Mouse (Mus musculus) CD8-positive naive resting alpha-beta T cell, adult 2 months (primary cell): ENCODE results near the gene Gm10645.

Source experiments
- DNase-seq, 2 experiments: peaks; one replicate each; pipeline ENCODE4 v3.0.0; 2022; ENCODE audit warnings: low read depth in 2 of 2, low spot score in 2 of 2

Gm10645 gene

DNA sequence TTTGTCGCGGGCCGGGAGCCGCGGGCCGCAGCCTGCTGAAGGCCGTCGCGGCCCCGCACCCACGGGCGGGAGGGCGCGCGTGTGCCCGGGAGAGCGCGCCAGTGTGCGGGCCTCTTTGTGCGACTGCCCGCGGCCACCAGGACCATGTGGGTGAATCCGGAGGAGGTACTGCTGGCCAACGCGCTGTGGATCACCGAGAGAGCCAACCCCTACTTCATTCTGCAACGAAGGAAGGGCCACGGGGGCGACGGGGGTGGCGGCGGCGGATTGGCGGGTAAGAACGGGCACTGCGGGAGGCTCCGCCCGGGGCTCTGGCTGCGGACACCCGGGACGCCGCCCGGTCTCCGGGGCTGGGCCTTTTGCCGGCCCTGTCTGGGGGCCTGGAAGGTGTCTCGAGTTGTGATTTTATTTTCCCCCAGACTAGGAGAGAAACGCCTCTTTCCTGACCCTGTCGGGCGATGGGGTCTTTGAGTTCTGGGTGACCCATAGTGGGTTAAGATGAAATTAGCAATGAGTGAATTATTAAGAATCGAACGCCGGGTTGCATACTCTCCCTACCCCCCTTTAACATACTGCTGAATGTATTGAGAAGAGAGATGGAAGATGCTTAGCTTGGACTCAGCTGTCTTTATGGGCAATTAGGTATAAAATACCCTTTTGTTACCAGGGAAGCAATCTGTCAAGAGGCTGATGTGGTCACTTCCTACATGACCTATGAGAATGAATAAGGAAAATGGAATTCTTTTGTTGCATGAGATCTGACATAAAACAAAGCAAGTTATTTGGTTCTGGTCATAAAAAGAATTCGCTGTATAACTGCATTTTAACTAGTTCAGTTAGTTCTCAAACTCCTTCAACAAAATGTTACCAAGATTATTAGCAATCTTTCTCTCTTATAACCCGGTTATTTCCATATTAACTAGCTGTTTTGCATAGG, at the start of gene Gm10645:
TSS of gene Gm10645 (minus strand) at position 240 of the 937 bp plus-strand sequence.
- no peak for DNase-seq

DNA sequence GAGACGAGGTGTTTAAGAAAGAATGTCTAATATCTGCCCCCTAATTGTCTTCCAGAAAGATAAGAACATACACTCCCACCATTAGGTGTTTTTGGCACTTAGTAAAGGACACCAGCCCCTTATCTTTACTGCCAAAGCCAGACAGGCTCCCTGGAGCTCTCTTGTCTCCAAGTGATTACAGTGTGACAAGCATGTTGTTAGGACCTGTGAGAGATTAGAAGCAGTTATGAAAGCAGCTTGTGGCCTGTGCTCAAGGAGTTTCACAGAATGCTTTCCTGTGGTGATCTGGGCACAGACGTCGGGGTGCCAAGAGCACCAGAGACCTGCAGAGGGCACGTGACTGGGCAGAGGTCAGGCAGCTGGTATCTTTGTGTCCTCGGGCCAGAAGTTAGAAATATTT, 49.1 kb upstream of the Gm10645 start:
- no peak for DNase-seq

DNA sequence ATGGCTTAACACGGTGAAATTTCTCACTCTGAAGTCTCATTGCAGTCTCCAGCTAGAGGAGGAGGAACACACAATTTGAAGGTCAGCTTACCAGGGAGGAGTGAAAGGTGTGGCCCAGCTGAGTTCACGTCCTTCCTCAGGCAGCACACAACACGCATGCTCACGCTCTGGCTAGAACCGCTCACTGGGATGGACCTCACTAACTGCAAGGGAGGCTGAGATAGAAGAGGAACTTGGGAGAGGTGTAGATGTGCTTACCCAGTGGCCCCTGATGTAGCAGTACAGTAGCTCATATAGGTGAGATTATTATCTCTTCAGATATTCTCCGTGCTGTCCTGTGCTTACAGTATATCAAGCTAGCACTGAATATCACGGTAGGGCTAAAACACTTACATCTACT, 44.7 kb upstream of the Gm10645 start:
- DNase-seq: no peak

DNA sequence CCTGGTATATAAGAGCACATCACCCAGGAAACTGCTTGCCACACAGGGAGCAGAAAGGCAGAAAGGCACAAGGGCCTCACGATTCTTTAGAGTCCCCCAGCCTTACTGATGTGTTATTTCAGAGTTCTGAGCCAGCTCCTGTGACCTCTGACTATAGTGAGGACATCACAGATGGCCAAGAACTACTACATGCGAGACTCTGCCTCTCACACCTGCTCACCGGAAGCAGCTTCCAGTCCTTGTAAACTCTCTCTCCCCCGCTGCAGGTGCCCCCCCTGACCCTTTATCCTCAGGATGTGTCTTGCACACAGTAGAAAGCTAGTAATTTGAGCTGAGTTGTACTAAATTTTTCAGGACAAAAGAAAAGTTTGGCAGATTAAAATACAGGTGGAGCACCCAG, 43.6 kb upstream of the Gm10645 start:
- DNase-seq: no peak

DNA sequence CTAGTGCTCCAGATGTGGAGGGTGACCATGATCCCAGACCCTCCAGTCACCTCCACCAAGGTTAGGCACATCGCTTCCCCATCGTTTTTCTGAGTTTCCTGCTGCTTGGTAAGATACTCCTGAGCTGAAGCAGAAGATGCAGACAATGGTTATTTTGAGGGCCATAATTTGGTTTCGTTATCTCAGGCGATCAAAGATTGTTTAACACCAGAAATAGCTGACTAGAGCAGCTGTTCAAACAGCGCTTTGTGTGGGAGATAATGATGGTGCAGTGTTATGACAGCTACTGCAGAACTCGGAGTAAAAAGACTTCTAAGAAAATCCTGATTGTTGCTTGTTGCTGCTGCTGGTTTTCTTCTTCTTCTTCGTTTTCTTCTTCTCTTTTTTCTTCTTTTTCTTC, 39.9 kb upstream of the Gm10645 start:
- no peak for DNase-seq

DNA sequence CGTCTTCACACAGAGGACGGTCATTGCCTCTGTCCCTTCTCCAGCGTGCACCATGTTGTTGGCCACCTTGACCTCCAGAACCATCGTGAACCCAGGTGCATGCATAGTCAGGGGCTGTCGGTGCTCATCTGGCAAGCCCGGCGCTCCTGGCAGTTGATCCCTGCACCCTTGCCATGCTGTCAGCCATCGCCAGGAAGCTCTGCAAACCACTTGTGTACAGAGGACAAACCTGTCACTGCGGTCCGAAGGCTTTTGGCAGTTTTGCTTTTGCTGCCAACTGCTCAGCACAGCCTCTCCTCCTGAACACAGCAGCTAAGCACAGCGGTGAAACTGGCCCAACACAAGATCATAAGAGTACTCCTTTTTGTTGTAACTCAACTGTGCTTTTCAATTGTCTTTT, 37.0 kb upstream of the Gm10645 start:
- no peak for DNase-seq

DNA sequence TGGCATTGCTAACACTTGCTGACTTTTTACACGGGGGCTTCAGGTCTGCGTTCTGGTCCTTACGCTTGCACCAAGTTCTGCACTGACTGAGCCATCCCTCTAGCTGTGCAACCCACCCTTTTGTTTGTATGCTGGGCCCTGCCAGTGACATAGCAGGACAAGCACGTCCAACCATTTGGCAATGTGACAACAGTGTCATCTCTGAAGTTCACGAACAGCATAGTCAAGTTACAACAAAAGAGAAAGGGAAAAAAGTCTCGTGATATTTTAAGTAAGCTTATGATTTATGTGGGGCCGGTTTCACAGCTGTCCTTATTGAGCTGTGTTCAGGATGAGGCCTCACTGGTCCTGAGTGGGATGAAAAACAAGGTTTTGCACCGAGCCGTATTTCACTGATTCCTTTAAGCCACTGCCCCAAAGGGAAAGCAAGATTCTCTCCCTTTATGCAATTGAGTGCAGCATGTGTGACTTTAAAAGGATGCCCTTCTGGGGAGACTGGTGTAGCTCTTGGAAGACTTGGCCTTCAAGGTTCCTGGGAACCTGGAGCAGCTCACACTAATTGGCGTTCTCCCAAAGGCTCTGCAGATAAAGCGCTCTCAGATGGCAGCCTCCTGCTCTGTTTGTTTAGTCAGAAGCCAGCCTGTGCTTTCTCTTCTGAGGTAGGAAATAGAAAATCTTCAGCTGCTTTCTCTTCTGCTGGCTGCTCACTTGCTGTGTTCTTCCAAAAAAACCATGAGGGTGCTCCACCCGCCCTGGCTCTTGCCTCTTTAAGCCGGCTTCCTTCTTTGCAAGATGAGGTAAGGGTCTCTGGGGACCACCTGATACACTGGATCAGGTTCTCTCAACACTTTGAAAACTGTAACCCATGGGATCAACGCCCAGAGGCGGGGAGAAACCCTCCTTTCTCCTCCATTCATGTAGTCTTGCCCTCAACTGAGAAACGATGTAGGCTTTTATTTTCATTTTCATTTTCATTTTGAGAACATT, 34.5 kb upstream of the Gm10645 start:
- DNase-seq: no peak

DNA sequence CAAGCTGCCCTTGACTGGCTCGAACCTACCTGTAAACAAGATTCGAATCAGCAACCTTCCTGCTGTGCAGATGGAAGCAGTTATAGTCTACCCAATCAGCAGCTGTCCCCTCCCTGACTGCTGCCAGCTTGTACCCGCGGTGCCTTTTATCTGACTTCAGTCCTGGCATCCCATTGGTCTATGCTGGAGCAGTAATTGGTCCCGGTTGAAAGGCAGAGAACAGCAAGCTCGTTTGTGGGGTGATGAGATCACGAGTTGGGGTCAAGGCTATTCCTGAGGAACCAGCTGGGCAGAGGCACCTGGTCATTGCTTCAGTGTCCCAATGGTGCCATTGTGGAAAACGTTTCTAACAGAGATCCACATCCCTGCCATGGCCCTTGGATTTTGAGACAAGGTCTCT, 33.7 kb upstream of the Gm10645 start:
- no peak for DNase-seq

DNA sequence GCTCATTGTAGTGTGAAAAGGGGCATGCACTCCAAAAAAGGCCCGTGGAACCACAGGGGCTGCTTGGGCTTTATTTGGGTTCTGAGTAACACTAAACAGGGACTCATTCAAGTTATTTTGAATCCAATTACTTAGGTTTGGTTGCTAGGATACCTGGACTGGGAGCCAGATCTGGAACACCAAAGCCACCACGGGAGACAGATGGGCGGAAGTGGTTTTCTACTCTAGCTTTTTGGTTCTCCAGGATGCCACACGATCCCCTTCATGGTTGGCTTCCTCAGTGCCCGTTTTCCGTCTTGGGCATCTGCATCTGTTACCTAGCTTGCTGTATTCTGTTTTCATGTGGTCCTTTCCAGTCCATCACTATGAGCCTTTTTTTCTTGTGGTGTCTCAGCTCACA, 30.1 kb upstream of the Gm10645 start:
- no peak for DNase-seq

DNA sequence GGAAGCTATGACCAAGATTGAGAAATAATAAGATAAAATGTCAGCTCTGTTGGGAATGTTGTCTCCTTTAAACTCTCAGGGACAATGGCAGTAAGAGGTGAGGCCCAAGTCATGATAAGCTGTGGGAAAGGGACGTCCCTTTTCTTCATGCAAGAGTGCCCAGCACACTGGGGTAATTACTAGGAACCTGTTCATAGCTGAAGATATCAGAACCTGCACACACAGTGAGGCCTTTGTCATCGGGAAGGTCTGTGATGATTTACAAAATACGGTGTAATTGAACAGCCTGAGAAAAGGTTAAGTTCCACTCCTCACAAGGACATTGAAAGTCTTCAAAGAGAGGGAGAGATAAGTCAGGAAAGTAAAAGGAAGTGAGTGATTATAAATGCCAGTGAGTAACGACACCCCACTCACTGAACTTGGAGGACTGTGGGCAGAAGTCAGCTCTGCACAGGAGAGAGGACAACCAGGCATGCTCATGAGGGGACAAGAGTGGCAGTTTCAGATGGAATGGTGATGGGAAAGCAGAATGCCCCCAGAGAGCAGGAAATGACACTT, 23.6 kb upstream of the Gm10645 start:
- DNase-seq: no peak

DNA sequence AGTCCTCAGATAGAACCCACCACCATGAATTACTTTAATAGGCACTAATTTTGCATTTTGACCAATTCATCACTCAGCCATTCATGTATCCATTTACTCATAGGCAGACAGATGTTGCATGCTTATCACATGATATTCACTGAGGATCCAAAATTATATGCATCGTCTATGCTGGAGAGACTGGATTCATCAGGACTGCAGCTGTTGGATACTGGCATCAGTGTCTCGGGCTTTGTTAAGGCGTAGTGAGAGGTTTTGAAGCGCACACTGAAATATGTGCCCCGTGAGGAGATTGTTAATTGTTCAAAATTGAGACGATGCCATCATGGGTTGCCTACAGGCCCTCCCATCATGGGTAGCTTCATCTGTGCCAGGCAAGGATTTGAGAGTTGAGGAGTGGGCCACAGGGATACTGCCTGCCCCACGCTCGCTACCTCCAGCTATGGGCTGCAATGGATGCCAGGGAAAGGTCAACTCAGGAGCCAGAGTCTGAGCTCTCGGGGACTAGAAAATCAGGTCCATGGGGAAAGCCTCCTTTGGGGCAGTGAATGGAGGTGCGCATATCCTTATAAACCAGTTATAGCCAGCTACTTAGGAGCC, 21.5 kb upstream of the Gm10645 start:
- no peak for DNase-seq

DNA sequence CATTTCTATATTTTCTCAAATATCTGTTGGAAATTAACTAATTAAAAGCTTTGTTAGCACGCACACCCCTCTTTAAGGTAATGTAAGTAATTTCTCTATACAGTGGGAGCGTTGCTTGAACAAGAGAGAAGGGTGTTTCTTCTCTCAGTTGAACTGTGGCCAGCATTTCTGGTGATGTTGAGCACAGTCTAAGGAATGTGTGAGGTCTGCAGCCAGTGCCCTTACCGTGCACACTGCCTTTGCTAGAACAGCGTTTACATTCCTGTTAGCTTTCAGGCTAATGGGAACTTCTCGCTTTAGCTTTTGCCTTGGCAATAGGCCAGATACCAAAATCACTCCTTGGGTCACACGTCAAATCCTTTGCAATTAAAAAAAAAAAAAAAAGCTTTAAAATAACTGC, 20.4 kb upstream of the Gm10645 start:
- DNase-seq: no peak

DNA sequence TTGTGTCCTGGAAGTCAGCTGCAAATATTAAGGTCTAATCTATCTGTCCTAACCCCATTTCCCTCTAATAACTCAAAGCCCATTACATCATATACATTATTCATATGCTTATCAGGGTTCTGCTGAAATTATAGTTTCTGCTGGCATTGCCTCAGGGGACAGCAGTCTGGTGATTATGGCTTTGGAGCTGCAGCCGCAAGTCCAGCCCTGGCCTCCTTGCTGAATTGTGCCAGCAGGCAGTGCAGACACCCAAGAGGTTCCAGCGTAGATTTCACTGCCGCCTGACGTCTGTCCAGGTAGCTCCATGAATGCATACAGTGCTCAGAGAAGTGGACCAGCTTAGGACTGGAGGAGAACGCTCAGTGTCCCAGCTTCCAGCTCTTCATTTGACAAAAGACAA, 16.8 kb upstream of the Gm10645 start:
- no peak for DNase-seq

DNA sequence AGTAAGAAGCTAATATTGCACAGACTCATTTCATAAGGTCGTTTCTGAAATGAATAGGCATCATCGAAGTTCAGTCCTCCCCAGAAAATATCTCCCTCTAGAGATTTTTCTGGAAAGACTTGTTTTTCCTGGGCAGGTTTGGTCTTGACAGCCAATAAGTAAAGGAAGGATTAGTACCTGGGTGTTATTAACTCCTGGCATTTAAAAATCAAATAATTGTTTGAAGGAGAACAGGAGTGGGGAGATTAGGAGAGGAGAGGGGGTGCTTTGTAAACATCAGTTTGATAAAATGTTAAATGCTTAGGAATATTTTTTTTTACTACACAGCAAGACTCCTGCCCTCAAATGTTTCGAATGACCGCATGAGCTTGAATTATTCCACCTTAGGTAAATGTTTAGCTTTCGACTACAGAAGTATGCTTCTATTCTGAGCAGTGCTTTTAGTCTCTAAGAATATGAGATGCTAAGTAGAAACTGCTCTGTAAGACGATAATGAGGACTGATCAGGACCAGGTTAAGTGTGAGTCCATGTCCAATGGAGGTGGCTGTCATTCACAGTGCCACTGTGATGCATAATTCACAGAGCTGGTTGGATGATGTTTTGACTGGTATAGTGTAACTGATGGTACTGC, 16.0 kb upstream of the Gm10645 start:
- DNase-seq: no peak

DNA sequence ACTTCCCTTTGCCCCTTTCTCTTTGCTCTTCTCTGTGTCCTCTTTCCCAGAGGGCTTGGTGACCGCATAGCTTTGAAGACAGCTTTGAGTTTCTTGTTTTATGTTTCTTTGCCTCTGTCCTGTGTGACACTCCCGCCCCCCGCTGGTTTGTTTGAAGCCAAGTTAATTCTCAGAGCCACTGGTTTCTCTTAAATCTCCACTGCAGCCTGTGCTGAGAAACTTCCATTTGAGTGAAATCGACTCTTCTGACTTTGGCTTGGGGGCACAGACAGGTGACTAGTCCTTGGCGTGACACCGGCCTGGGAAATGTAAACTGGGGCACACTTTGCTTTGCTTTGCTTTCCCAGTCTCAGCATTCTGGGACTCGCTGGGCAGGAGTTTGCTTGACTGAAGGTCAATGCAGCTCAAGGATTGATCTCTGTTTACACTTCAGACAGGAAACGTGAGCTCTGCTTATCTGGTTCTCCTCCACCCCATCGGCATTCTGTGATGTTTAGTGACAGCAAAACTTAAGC, 12.3 kb upstream of the Gm10645 start:
- no peak for DNase-seq

DNA sequence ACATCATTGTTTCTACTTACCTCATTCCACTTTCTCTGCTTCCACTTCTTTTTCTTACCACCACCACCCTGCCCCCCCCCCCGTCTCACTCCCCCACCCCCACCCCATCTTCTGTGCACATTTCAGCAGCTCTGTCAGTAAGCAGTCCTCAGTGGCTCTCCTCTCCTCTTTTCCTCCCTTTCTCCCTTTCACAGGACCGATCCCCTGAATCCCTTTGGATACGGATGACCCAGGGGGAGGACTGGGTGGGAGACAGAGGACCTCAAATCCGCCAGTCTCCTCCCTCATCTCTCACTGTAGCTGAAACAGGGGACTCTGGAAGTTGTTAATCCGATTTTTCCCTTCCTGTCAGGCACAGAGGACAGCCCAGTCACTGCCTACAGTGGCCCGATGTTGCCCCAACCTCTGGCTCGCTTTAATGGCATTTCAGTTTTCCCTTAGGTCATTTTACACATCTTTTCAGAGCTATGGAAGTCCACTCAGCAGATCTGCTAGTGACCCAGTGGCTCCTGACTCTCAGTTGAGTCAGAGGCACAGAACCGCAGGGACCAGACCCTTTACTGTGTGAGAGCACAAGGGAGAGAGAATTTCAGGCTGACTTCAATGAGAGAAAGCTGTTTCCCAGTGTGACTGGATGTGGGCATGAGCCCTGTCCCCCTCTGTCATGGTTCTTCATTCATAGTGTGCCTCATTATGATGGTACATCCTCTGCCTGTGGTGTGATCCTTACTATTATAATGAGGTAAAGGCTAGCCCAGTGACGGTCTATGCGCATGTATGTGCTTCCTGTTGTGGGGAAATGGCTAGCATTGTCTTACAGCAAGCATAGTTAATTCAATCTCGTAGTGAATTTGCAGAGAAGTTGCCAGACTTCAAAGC, 11.6 kb upstream of the Gm10645 start:
- DNase-seq: no peak

DNA sequence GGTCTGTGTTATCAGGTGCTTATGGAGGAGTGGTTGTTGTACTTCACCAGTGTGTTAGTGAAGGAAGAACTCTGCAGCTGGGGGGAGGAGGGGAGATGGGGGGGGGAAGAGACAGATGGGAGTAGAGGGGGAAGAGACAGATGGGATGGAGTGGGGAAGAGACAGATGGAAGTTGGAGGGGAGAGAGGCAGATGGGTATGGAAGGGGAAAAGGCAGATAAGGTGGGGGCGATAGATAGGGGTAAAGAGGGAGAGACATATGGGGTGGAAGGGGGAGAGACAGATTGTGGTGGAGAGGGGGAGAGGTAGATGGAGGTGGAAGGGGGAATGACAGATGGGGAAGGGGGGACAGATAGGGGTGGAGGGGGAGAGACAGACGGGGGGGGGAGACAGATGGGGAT, 10.8 kb upstream of the Gm10645 start:
- no peak for DNase-seq

DNA sequence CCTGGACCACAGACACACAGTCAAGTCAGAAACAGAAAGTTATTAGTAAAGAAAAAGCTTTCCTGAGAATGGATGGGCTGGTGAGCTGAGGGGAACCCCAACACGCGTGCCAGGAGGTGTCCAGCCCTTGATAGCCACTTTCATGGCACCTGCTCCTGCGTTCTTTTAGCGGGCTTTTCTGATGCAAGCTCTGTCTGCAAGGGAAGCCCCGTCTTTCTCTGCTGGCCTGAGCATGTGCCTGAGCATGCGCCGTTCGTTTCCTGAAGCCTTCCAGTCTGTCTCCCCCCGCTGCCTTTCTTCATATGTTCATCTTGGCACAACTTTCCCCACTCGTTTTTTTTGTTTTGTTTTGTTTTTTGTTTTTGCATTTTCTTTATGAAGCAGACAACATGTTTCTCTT, 9.7 kb upstream of the Gm10645 start:
- DNase-seq: no peak

DNA sequence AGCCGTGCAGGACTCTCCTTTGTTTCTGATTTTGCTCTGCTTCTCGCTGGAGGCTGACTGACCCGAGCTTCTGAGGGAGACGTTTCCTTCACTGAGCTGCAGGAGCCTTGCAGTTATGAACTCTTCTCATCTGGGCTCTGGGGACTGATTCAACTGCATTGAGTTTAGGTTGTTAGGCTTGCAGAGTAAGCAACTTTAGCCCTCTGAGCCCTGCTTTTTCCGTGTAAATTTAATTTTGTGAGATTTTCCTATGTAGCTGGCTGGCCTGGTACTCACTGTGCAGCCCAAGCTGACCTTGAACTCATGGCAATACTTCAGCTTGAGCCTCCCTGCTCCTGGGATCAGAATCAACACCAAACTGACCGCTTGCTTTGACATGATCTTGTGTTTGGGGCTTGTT, 4.9 kb upstream of the Gm10645 start:
- DNase-seq: no peak

DNA sequence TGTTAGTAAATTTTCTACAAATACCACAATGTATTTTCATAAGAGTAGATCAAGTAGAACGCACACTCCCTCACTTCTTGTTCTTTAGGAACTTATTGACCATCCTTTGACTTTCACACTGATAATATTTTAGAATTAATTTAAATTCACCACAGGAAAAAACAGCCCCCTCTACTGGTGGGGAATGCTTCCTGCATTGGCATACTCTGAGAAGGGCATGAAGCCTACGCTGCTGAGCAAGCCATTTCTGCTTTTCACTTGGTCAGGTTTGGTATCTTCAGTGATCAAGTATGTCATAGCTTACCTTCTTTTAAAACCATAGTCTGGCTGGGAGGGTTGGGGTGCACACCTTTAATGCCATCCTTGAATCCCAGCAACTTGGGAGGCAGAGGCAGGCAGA, 3.7 kb upstream of the Gm10645 start:
- no peak for DNase-seq
